26 mouse cellular contexts compared by ENCODE assay signal in the genomic region with DNA sequence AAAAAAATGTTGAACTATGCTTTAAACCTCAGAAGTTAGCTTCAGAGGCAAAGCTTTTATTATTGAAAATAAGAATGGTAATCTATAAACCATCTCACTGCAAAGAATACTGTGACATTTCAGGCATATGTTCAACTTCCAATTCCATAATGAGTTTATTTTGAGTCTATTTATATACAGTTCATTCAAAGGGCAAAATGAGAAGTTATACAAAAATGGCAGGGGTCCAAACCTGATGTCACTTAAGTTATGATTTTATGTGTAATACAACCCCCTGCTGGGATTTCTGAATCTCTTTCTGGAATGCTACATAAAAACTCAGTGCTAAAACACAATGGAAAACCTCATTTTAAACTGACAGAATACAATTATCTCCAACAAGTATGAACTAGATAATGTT.
"Had no signal": no experiment of that assay in that cellular context is flagged by ENCODE, and none has a peak within 500 bp of the region (broad histone marks: within the 10 kb centered on the region; RNA-seq: fewer than 3 reads in every experiment).

No protein-coding gene starts in this region.

- H3K27ac ChIP-seq: heart, adult 2 months; heart, embryonic 13.5 days; heart, embryonic 15.5 days; hindbrain, embryonic 13.5 days; hindbrain, embryonic 15.5 days; hindbrain, postnatal 0 days; limb, embryonic 12.5 days; liver, embryonic 13.5 days; liver, embryonic 15.5 days had no signal

- H3K4me3 ChIP-seq: heart, adult 2 months; heart, embryonic 13.5 days; heart, embryonic 15.5 days; hindbrain, embryonic 13.5 days; hindbrain, embryonic 15.5 days; limb, embryonic 12.5 days; liver, embryonic 13.5 days; liver, embryonic 15.5 days had no signal

- DNase-seq: gastrocnemius, postnatal 14 days; gastrocnemius, postnatal 36 days; heart, adult 11 months; heart, adult 2 months; heart, postnatal 14 days; heart, postnatal 36 days; kidney, adult 11 months; kidney, adult 2 months; kidney, adult 9 months; kidney, postnatal 14 days; kidney, postnatal 36 days; layer of hippocampus, adult 9-11 months; layer of hippocampus, postnatal 36 days; left cerebral cortex, postnatal 4 days; liver; liver, embryonic 13.5 days had no signal

- H3K4me1 ChIP-seq: heart, embryonic 13.5 days; heart, embryonic 15.5 days; hindbrain, embryonic 13.5 days; hindbrain, embryonic 15.5 days; limb, embryonic 12.5 days; liver, embryonic 13.5 days; liver, embryonic 15.5 days had no signal

- ATAC-seq: hindbrain, postnatal 0 days; intestine, embryonic 16.5 days had no signal

- H3K9ac ChIP-seq: heart, embryonic 13.5 days; heart, embryonic 15.5 days; hindbrain, embryonic 13.5 days; hindbrain, embryonic 15.5 days; limb, embryonic 12.5 days; liver, embryonic 13.5 days; liver, embryonic 15.5 days had no signal

- H3K27me3 ChIP-seq: heart, embryonic 13.5 days; heart, embryonic 15.5 days; hindbrain, embryonic 13.5 days; hindbrain, embryonic 15.5 days; liver, embryonic 13.5 days; liver, embryonic 15.5 days had no signal

- H3K4me2 ChIP-seq: heart, embryonic 11.5 days; heart, embryonic 13.5 days; heart, embryonic 15.5 days; hindbrain, embryonic 13.5 days; hindbrain, embryonic 15.5 days; limb, embryonic 12.5 days; liver, embryonic 11.5 days; liver, embryonic 13.5 days; liver, embryonic 15.5 days had no signal

- H3K36me3 ChIP-seq: heart, embryonic 13.5 days; heart, embryonic 15.5 days; hindbrain, embryonic 13.5 days; hindbrain, embryonic 15.5 days; limb, embryonic 12.5 days; liver, embryonic 13.5 days; liver, embryonic 15.5 days had no signal

- H3K9me3 ChIP-seq: heart, embryonic 13.5 days; heart, embryonic 15.5 days; hindbrain, embryonic 13.5 days; hindbrain, embryonic 15.5 days; limb, embryonic 12.5 days; liver, embryonic 13.5 days; liver, embryonic 15.5 days had no signal
